Mouse (Mus musculus) kidney, postnatal 4 days (tissue): ENCODE results near the gene Olfr1132.
"Not testable (repeated sequence)": the region's sequence is repeated elsewhere in the genome, so short reads cannot be mapped to it uniquely, and the experiment has no call there.

Experiments
- DNase-seq, 2 experiments: peaks; one replicate each; pipeline ENCODE4 v3.0.0; 2021; ENCODE audit warnings: mixed read lengths in 2 of 2

Olfr1132 gene

GRCm38 (mm10) chr2:87637435-87637834 lies at the start of gene Olfr1132:
Gene Olfr1132 (minus strand): TSS chr2:87637535.
- no peak for DNase-seq

- DNase-seq, result no peak
Observed at GRCm38 (mm10) chr2:87673564-87673963, 36.2 kb upstream of the Olfr1132 start, which contains the start of gene Olfr1135. Gene Olfr1135 (minus strand): TSS chr2:87673664.

GRCm38 (mm10) chr2:87658360-87658759 lies 21.0 kb upstream of the Olfr1132 start, which contains the start of gene Olfr1134:
Gene Olfr1134 (minus strand): TSS chr2:87658460.
- DNase-seq, result no peak

- DNase-seq, result no peak
Observed at GRCm38 (mm10) chr2:87647274-87647673, 9.9 kb upstream of the Olfr1132 start, which contains the start of gene Olfr1133. Gene Olfr1133 (minus strand): TSS chr2:87647374.

GRCm38 (mm10) chr2:87642441-87642840 lies 5.1 kb upstream of the Olfr1132 start:
- no peak for DNase-seq

- DNase-seq, result no peak
Observed at GRCm38 (mm10) chr2:87626804-87627203, 10.5 kb downstream of the Olfr1132 start, which contains the start of gene Olfr1131. Gene Olfr1131 (plus strand): TSS chr2:87627104.

GRCm38 (mm10) chr2:87605912-87606311 lies 31.4 kb downstream of the Olfr1132 start, which contains the start of gene Olfr1130:
Gene Olfr1130 (plus strand): TSS chr2:87606212.
- not testable (repeated sequence) for DNase-seq
